Mouse (Mus musculus) hindbrain, embryonic 14.5 days (tissue): Measurements from ENCODE around the gene Pef1. TPM values are rescaled to one million over a fixed set of nuclear protein-coding genes. Genes with fewer than 3 reads are reported as not detected.

Experiments
- ATAC-seq: fragments of 200-750 bp; cut with Nextera tagmentation; 2 replicates; pipeline ENCODE4 v1.8.0; 2017; ENCODE audit warnings: moderate number of reproducible peaks, mild to moderate bottlenecking, moderate TSS enrichment, moderate library complexity; ENCODE audit not compliant: low FRiP score
- DNase-seq: peaks from one replicate; pipeline ENCODE4 v3.0.0-alpha.2; 2015; ENCODE audit warnings: low spot score
- H3K27ac ChIP-seq: fragments of 300-500 bp; sonication (generic); 2 replicates; pipeline ENCODE4 v1.5.1; 2014; ENCODE audit warnings: mild to moderate bottlenecking, moderate library complexity
- H3K27me3 ChIP-seq: fragments of 300-500 bp; sonication (generic); 2 replicates; pipeline ENCODE4 v1.6.1; 2014; ENCODE audit warnings: mild to moderate bottlenecking, low read length, mixed read lengths; ENCODE audit not compliant: control insufficient read depth, insufficient read depth
- H3K36me3 ChIP-seq: fragments of 300-500 bp; sonication (generic); replicated peaks from 2 replicates; pipeline ENCODE4 v1.6.1; 2014; ENCODE audit not compliant: control insufficient read depth, insufficient read depth
- H3K4me1 ChIP-seq: fragments of 300-500 bp; sonication (generic); replicated peaks from 2 replicates; pipeline ENCODE4 v1.6.1; 2014; ENCODE audit warnings: antibody characterized with exemption, low read length, mixed read lengths; ENCODE audit not compliant: control insufficient read depth, insufficient read depth
- H3K4me2 ChIP-seq: fragments of 300-500 bp; sonication (generic); replicated peaks from 2 replicates; pipeline ENCODE4 v1.6.1; 2014; ENCODE audit warnings: mild to moderate bottlenecking, moderate library complexity
- H3K4me3 ChIP-seq: fragments of 300-500 bp; sonication (generic); replicated peaks from 2 replicates; pipeline ENCODE4 v1.5.1; 2014; ENCODE audit warnings: mild to moderate bottlenecking, low read length
- H3K9ac ChIP-seq: fragments of 300-500 bp; sonication (generic); 2 replicates; pipeline ENCODE4 v1.6.1; 2014
- H3K9me3 ChIP-seq: fragments of 300-500 bp; sonication (generic); 2 replicates; pipeline ENCODE4 v1.6.1; 2016; ENCODE audit warnings: low read length; ENCODE audit not compliant: control insufficient read depth
- WGBS: fragments of 180-500 bp; shearing (Covaris S2); extraction: QIAGEN DNeasy Blood & Tissue Kit; methylation state at CpG from one replicate; pipeline ENCODE4 v1.1.7; 2014; 5-methylcytosine and 5-hydroxymethylcytosine counted together
- polyA plus RNA-seq: library from polyadenylated mRNA; unstranded; fragments of >200 nt; fragmentation: Nextera tagmentation; extraction: Ambion mirVana; gene quantifications from 2 replicates; pipeline ENCODE4 v1.2.1, GENCODE M21; 2014

Gene Pef1
- polyA plus RNA-seq, 1 experiment from 2014 or later, result 66.0 TPM

GRCm38 (mm10) chr4:130173060-130173822, 70.9 kb downstream of the Pef1 start:
- Histone ChIP-seq H3K27ac (no peak overlapping the region), H3K27me3 (peaks cover 29% of the 10 kb centered on the region), H3K9me3 (no peaks in the 10 kb centered on the region), H3K4me3 (no peak overlapping the region), H3K36me3 (no peaks in the 10 kb centered on the region), H3K4me2 (no peak overlapping the region), H3K4me1 (peaks cover 12% of the 10 kb centered on the region), H3K9ac (no peak overlapping the region)
- ATAC-seq, result no peak
- no peak for DNase-seq
- 75% methylated on average over 11 of the region's 11 CpGs for WGBS

GRCm38 (mm10) chr4:130173911-130174311, 71.6 kb downstream of the Pef1 start:
- Histone ChIP-seq H3K27me3 (peaks cover 29% of the 10 kb centered on the region), H3K9me3 (no peaks in the 10 kb centered on the region), H3K36me3 (no peaks in the 10 kb centered on the region), H3K9ac (no peak overlapping the region), H3K4me2 (no peak overlapping the region; the same call in 1 of the 2 replicates), H3K4me3 (no peak overlapping the region), H3K27ac (no peak overlapping the region), H3K4me1 (peaks cover 10% of the 10 kb centered on the region; the same call in 1 of the 2 replicates)
- ATAC-seq (no peak), DNase-seq (no peak)
- WGBS, result 52% methylated on average over 19 of the region's 19 CpGs

- no peak for ATAC-seq
- no peaks in the 10 kb centered on the region for H3K9me3 ChIP-seq
- peaks cover 29% of the 10 kb centered on the region for H3K27me3 ChIP-seq
- peak overlapping the region; percentile 10 for H3K4me3 ChIP-seq
- H3K9ac ChIP-seq, result no peak overlapping the region
- WGBS, result 4% methylated on average over 25 of the region's 25 CpGs
- peak overlapping the region; percentile 34 for H3K4me2 ChIP-seq
- H3K4me1 ChIP-seq, result peaks cover 10% of the 10 kb centered on the region; the same call in 1 of the 2 replicates
- H3K27ac ChIP-seq, result no peak overlapping the region
- DNase-seq, result no peak
- no peaks in the 10 kb centered on the region for H3K36me3 ChIP-seq
These were observed 72.1 kb downstream of the Pef1 start for GRCm38 (mm10) chr4:130174335-130175031.

GRCm38 (mm10) chr4:130175072-130175711, 72.8 kb downstream of the Pef1 start, which contains the start of gene Tinagl1:
Gene Tinagl1, minus strand, starts transcription at chr4:130175122.
- under 1% methylated on average over 14 of the region's 14 CpGs for WGBS
- Histone ChIP-seq H3K4me3 (peak within 1 kb of the TSS; percentile 10), H3K27me3 (peaks cover 29% of the 10 kb centered on the region), H3K4me1 (peaks cover 10% of the 10 kb centered on the region; the same call in 1 of the 2 replicates), H3K9me3 (no peaks in the 10 kb centered on the region), H3K4me2 (peak within 1 kb of the TSS; percentile 34), H3K9ac (no peak within 1 kb of the TSS), H3K36me3 (no peaks in the 10 kb centered on the region), H3K27ac (no peak within 1 kb of the TSS)
- no peak for DNase-seq
- no peak for ATAC-seq

GRCm38 (mm10) chr4:130176156-130176720, 73.9 kb downstream of the Pef1 start:
- no peak overlapping the region for H3K27ac ChIP-seq
- no peak overlapping the region for H3K4me3 ChIP-seq
- 75% methylated on average over 5 of the region's 5 CpGs for WGBS
- no peak overlapping the region for H3K9ac ChIP-seq
- DNase-seq (no peak), ATAC-seq (no peak)
- H3K9me3 ChIP-seq, result no peaks in the 10 kb centered on the region
- peaks cover 29% of the 10 kb centered on the region for H3K27me3 ChIP-seq
- no peaks in the 10 kb centered on the region for H3K36me3 ChIP-seq
- H3K4me2 ChIP-seq, result no peak overlapping the region
- peaks cover 10% of the 10 kb centered on the region; the same call in 1 of the 2 replicates for H3K4me1 ChIP-seq

DNA sequence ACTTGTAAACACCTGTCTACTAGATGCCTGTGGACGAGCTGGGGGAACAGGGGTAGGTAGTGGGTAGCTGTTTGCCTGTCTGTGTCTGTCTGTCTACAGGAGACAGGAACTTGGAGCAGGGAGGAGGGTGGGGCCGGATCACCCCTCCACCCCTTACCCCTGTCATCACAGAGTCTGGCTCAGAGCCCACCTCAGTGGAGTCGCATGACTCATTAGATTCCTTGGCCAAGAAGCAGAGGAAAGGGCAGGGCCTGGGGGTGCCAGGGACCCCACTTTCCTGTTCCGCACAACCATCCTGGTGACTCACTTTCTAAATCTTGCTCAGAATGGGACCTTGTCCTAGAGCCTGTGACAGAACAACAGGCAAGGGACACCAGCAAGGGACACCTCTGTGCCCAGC, 74.7 kb downstream of the Pef1 start:
- H3K4me1 ChIP-seq, result peaks cover 10% of the 10 kb centered on the region; the same call in 1 of the 2 replicates
- DNase-seq (no peak), ATAC-seq (no peak)
- no peak overlapping the region for H3K4me3 ChIP-seq
- no peaks in the 10 kb centered on the region for H3K9me3 ChIP-seq
- H3K4me2 ChIP-seq, result no peak overlapping the region
- no peak overlapping the region for H3K27ac ChIP-seq
- H3K9ac ChIP-seq, result no peak overlapping the region
- peaks cover 29% of the 10 kb centered on the region for H3K27me3 ChIP-seq
- WGBS, result 77% methylated on average over 4 of the region's 4 CpGs
- H3K36me3 ChIP-seq, result no peaks in the 10 kb centered on the region

GRCm38 (mm10) chr4:130177536-130177935, 75.2 kb downstream of the Pef1 start:
- Histone ChIP-seq H3K27ac (no peak overlapping the region), H3K4me2 (no peak overlapping the region), H3K36me3 (no peaks in the 10 kb centered on the region), H3K4me1 (peaks cover 10% of the 10 kb centered on the region; the same call in 1 of the 2 replicates), H3K27me3 (peaks cover 29% of the 10 kb centered on the region), H3K9me3 (no peaks in the 10 kb centered on the region), H3K9ac (no peak overlapping the region), H3K4me3 (no peak overlapping the region)
- DNase-seq (no peak), ATAC-seq (no peak)
- 76% methylated on average over 7 of the region's 7 CpGs for WGBS
